Mouse (Mus musculus): ENCODE measurements at regions not wholly inside any gene's neighbourhood (a gene's known extent, or its start where the extent isn't known, plus 50 kb on each side); places are given as distances from the start of the nearest gene placed in this dataset.

DNA sequence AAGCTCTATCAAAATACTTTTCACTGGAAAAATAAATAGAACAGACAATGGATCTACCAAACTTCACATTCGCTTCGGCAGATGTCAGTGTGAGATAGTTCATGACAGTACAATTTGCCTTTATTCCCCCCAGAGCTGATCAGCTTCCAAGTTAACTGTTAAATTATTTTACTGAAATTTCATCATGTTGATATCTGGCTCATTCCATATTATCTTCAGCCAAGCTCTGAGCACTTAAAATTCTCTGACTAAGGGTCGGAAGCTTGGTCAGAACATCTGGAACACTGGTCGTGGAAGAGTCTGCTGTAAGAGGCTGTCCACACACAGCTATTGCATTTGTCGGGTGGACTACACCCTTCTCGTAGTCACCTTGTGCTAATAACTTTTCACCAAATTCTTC lies 181.3 kb upstream of the Thumpd2 start:
- TF ChIP-seq POLR2A (IDR thresholded peaks at IDR 0.05; ENCODE audit: control insufficient read depth, extremely low read depth, insufficient read depth, low read length, poor library complexity) (no peak), CTCF (IDR thresholded peaks at IDR 0.05; ENCODE audit: borderline replicate concordance, control insufficient read depth, extremely low read depth, insufficient read depth, low read length, poor library complexity) (no peak)

Measured in thymus, adult 2 months (tissue).